Mouse (Mus musculus) intestine, postnatal 0 days (tissue): ENCODE data around the gene Mpv17. TPM values are rescaled to one million over a fixed set of nuclear protein-coding genes. Genes with fewer than 3 reads are reported as not detected.

Experiments used
- ATAC-seq: fragments of 200-750 bp; cut with Nextera tagmentation; 2 replicates; pipeline ENCODE4 v1.8.0; 2017; ENCODE audit warnings: mild to moderate bottlenecking, moderate TSS enrichment, moderate library complexity
- H3K27ac ChIP-seq: fragments of 300-500 bp; sonication (generic); 2 replicates; pipeline ENCODE4 v1.5.1; 2014; ENCODE audit warnings: mild to moderate bottlenecking, low read depth, low read length, moderate library complexity
- H3K27me3 ChIP-seq: fragments of 300-500 bp; sonication (generic); replicated peaks from 2 replicates; pipeline ENCODE4 v1.6.1; 2014; ENCODE audit warnings: low read length, mixed read lengths; ENCODE audit not compliant: control insufficient read depth, insufficient read depth
- H3K36me3 ChIP-seq: fragments of 300-500 bp; sonication (generic); 2 replicates; pipeline ENCODE4 v1.6.1; 2014; ENCODE audit warnings: mild to moderate bottlenecking, moderate library complexity; ENCODE audit not compliant: control insufficient read depth, insufficient read depth
- H3K4me1 ChIP-seq: fragments of 300-500 bp; sonication (generic); replicated peaks from 2 replicates; pipeline ENCODE4 v1.6.1; 2014; ENCODE audit warnings: antibody characterized with exemption, low read length, mixed read lengths; ENCODE audit not compliant: control insufficient read depth, insufficient read depth
- H3K4me2 ChIP-seq: fragments of 300-500 bp; sonication (generic); replicated peaks from 2 replicates; pipeline ENCODE4 v1.6.1; 2014; ENCODE audit warnings: low read depth, mild to moderate bottlenecking, moderate library complexity
- H3K4me3 ChIP-seq: fragments of 300-500 bp; sonication (generic); 2 replicates; pipeline ENCODE4 v1.5.1; 2014; ENCODE audit warnings: low read depth, low read length
- H3K9ac ChIP-seq: fragments of 300-500 bp; sonication (generic); 2 replicates; pipeline ENCODE4 v1.6.1; 2014; ENCODE audit warnings: mild to moderate bottlenecking, low read depth, low read length
- H3K9me3 ChIP-seq: fragments of 300-500 bp; sonication (generic); 2 replicates; pipeline ENCODE4 v1.6.1; 2016; ENCODE audit warnings: mixed run types; ENCODE audit not compliant: control insufficient read depth
- CTCF ChIP-seq: sonication (generic); IDR thresholded peaks from 2 replicates; pipeline ENCODE4 v1.5.1; 2016; ENCODE audit warnings: low read depth, mild to moderate bottlenecking, control low read depth, antibody characterized with exemption, moderate library complexity
- WGBS: fragments of 180-500 bp; shearing (Covaris S2); extraction: QIAGEN DNeasy Blood & Tissue Kit; methylation state at CpG from one replicate; pipeline ENCODE4 v1.1.7; 2014; 5-methylcytosine and 5-hydroxymethylcytosine counted together
- polyA plus RNA-seq: library from polyadenylated mRNA; unstranded; fragments of >200 nt; fragmentation: Nextera tagmentation; extraction: Ambion mirVana; gene quantifications from 2 replicates; pipeline ENCODE4 v1.2.1, GENCODE M21; 2015

Mpv17 gene
- 38.8 and 42.2 TPM in 2 replicates for polyA plus RNA-seq

DNA sequence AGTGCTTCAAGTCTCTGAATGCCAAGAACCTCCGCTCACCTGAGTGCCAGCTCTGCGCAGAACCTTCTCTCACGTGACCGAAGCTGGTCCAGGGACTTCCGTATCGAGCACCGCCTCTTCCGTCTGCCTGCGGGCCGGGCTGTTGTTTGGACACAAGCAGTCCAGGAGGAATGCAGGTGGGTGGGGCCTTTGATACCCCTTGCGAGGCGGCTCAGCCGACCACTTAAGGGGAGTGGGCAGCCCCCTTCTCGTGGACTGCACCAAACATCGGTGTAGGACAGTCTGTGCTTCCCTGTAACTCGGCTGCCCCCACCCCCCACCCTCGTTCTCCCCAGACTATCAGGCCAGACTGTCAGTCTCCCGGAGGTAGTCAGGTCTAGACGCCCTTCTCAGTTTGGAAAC, at the start of gene Mpv17:
Gene Mpv17 (minus strand): TSS at position 100 of the 402 bp plus-strand sequence.
- Histone ChIP-seq H3K4me3 (peak within 1 kb of the TSS; percentile 73), H3K36me3 (peaks cover 28% of the 10 kb centered on the region), H3K9ac (peak within 1 kb of the TSS; percentile 71), H3K27me3 (no peaks in the 10 kb centered on the region), H3K4me1 (peaks cover 5% of the 10 kb centered on the region), H3K27ac (peak within 1 kb of the TSS; percentile 57), H3K4me2 (peak within 1 kb of the TSS; percentile 79), H3K9me3 (no peaks in the 10 kb centered on the region)
- under 1% methylated on average over 19 of the region's 19 CpGs for WGBS
- TF ChIP-seq CTCF, result no peak
- peak; percentile 89 for ATAC-seq

DNA sequence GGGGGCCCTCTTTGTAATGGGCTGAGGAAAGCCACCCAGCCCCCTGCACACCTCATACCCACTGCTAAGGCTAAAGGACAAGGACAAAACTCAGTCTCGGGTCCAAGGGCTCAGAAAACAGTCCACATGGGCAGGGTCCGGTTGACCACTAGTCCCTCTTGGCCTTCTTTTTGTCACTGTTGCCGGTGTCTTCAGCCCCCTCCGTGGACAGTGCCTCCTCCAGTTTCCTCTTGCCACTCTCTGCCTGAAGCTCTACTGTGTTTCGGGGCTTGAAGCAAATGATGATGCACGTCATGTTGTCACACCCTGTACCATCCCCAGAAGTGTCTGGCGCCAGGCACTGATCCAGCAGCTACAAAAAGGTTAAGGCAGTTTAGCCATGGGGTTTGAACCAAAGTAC, 48.9 kb upstream of the Mpv17 start:
- Histone ChIP-seq H3K4me1 (no peaks in the 10 kb centered on the region), H3K36me3 (peaks cover 62% of the 10 kb centered on the region), H3K9ac (0 out of 2 replicates have a peak overlapping the region, but pooled peaks have one; percentile 4), H3K27ac (peak overlapping the region; percentile 82), H3K4me2 (peak overlapping the region; percentile 74), H3K4me3 (peak overlapping the region; percentile 77), H3K27me3 (no peaks in the 10 kb centered on the region), H3K9me3 (no peaks in the 10 kb centered on the region; the same call in 1 of the 2 replicates)
- 91% methylated on average over 7 of the region's 7 CpGs for whole genome bisulfite sequencing
- no peak for TF ChIP-seq CTCF
- no peak for ATAC-seq

GRCm38 (mm10) chr5:31201742-31202590, 47.9 kb upstream of the Mpv17 start, which contains the start of gene Zfp513:
Zfp513 (minus strand) TSS chr5:31202303.
- peak within 1 kb of the TSS; percentile 77 for H3K4me3 ChIP-seq
- WGBS, result under 1% methylated on average over 52 of the region's 53 CpGs
- H3K9ac ChIP-seq, result peak within 1 kb of the TSS; percentile 75
- peaks cover 62% of the 10 kb centered on the region for H3K36me3 ChIP-seq
- ATAC-seq, result peak; percentile 94
- H3K4me2 ChIP-seq, result peak within 1 kb of the TSS; percentile 74
- H3K9me3 ChIP-seq, result no peaks in the 10 kb centered on the region; the same call in 1 of the 2 replicates
- H3K27ac ChIP-seq, result peak within 1 kb of the TSS; percentile 82
- no peak for TF ChIP-seq CTCF
- H3K27me3 ChIP-seq, result no peaks in the 10 kb centered on the region
- H3K4me1 ChIP-seq, result no peaks in the 10 kb centered on the region

DNA sequence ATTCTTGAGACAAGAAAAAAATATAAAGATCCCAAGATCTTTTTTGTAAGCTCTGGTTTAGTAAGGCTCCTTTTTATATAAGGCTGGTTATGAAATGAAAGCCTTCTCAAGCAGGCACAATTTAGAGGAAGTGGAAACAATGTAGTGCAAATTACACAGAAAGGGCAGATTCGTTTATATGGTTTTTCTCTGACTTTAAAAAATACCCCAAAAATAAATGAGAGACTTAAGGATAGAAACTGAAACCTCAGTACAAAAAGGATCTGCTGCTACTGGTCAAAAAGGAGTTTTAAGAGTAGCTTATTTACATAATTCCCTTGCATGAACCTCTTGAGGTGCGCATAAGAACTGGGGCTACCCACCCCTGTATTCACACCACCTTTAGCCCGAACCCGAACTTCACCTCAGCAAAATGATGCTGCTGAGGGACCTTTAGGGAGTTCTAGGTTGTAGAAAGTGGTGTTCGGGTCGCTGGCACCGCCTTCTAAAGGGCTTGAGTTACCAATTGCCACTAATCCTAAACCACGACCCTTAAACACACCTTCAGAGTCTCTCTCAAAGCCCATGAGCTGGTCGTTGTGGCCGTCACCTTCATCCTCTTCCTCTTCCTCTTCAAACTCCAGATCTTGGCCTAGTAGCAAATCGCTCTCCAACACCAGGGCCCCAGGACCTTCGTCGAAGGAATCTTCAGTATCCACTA, 47.1 kb upstream of the Mpv17 start:
- no peaks in the 10 kb centered on the region; the same call in 1 of the 2 replicates for H3K9me3 ChIP-seq
- no peaks in the 10 kb centered on the region for H3K27me3 ChIP-seq
- peak overlapping the region; percentile 75 for H3K9ac ChIP-seq
- H3K4me2 ChIP-seq, result peak overlapping the region; percentile 74
- no peak for TF ChIP-seq CTCF
- no peak for ATAC-seq
- H3K4me1 ChIP-seq, result no peaks in the 10 kb centered on the region
- H3K4me3 ChIP-seq, result peak overlapping the region; percentile 77
- H3K36me3 ChIP-seq, result peaks cover 64% of the 10 kb centered on the region
- WGBS, result 12% methylated on average over 13 of the region's 13 CpGs
- peak overlapping the region; percentile 82 for H3K27ac ChIP-seq

DNA sequence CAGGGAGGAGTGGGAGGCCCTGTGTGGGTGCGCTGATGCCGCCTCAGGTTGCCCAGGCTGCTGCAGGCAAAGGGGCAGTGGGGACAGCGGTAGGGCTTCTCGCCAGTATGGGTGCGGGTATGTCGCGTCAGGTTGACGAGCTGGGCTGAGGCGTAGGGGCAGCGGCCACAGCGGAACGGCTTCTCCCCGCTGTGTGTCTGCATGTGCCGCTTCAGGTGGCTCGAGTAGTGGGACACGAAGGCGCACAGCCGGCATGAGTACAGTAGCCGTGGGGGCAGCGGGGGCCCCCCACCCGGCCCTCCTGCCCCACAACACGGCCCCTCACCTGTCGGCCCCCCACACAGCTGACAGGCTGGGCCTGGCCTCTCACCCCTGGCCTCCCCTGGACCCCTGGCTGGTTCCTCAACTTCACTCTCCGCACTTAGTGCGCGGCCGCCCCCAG, 46.3 kb upstream of the Mpv17 start:
- Histone ChIP-seq H3K9ac (no peak overlapping the region), H3K27me3 (no peaks in the 10 kb centered on the region), H3K36me3 (peaks cover 64% of the 10 kb centered on the region), H3K27ac (peak overlapping the region; percentile 35; the same call in 1 of the 2 replicates), H3K4me1 (no peaks in the 10 kb centered on the region), H3K9me3 (no peaks in the 10 kb centered on the region; the same call in 1 of the 2 replicates), H3K4me2 (peak overlapping the region; percentile 74; the same call in 1 of the 2 replicates), H3K4me3 (no peak overlapping the region)
- no peak for ATAC-seq
- WGBS, result 88% methylated on average over 27 of the region's 27 CpGs
- TF ChIP-seq CTCF, result no peak

- peak; percentile 60 for TF ChIP-seq CTCF
- Histone ChIP-seq H3K27me3 (no peaks in the 10 kb centered on the region), H3K9ac (no peak overlapping the region), H3K36me3 (peaks cover 64% of the 10 kb centered on the region), H3K4me3 (no peak overlapping the region), H3K4me2 (no peak overlapping the region), H3K4me1 (no peaks in the 10 kb centered on the region), H3K27ac (0 out of 2 replicates have a peak overlapping the region, but pooled peaks have one; percentile 35), H3K9me3 (no peaks in the 10 kb centered on the region; the same call in 1 of the 2 replicates)
- WGBS, result 80% methylated on average over 9 of the region's 9 CpGs
- no peak for ATAC-seq
Observed at GRCm38 (mm10) chr5:31199893-31200292, 45.8 kb upstream of the Mpv17 start.
